Mouse (Mus musculus): ENCODE results near the gene Tpst2.

Tpst2 gene

DNA sequence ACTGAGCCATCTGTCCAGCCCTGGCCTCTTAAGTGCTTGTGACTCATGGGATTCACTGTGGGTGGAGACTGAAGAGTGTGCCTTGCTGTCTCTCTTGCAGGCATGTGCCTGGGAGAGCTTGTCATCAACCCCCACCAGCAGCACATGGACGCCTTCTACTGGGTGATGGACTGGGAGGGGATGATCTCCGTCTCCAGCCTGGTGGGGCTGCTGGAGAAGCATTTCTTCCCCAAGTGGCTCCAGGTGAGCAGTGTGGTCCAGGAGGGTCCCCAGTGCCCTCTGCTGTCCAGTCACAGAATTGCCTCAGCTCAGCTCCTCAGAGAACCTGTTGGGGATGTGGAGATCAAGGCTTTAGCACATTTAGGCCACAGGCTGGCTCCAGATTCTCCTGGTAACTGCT is 59.0 kb downstream of the Tpst2 start:
- DNase-seq (ENCODE audit: low spot score): no peak

GRCm38 (mm10) chr5:112337004-112337403 is 60.5 kb downstream of the Tpst2 start:
- DNase-seq (ENCODE audit: low spot score): no peak

- DNase-seq (ENCODE audit: low spot score): no peak
These were observed 62.7 kb downstream of the Tpst2 start for GRCm38 (mm10) chr5:112339215-112339614.

DNA sequence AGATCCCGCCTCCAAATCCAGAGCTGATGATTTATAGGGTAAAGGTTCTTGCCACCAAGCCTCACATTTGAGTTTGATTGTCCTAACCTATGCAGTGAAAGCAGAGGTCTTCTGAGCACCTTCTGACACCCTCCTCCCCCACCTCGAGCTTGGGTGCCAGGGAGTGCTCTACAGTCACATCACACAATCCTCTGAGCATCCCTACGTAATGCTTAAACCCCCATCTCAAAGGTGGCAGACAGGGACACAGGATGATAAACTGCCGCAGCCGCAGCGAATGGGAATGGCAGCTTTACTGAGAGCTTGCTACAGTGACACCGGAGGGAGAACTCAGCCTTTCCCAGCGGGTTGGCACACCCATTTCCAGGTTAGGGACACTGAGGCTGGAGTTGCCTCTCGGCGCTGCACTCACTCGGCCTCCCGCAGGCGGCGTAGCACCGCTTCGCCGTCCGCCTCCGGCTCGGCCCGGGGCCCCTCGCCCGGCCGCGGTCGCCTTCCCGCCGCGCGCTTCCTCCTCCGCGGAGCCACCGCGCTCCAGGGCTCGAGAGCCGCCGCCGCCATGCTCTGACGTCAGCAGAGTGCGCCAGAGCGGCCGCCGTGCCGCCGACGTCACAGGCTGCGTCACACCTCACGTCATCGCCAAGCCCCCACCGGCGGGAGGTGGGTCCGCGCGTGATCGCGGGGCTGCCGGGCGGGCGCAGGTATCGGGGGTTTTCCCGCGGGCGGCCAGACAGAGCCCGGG is 66.1 kb downstream of the Tpst2 start, which contains the start of the genes Srrd and Hps4:
TSS of gene Srrd (minus strand) at position 578 of the 742 bp plus-strand sequence.
TSS of gene Hps4 (plus strand) at position 621 of the 742 bp plus-strand sequence.
- peak; percentile 81 for DNase-seq (ENCODE audit: low spot score)

- DNase-seq (ENCODE audit: low spot score): no peak
These were observed 66.7 kb downstream of the Tpst2 start for GRCm38 (mm10) chr5:112343205-112343595.

DNA sequence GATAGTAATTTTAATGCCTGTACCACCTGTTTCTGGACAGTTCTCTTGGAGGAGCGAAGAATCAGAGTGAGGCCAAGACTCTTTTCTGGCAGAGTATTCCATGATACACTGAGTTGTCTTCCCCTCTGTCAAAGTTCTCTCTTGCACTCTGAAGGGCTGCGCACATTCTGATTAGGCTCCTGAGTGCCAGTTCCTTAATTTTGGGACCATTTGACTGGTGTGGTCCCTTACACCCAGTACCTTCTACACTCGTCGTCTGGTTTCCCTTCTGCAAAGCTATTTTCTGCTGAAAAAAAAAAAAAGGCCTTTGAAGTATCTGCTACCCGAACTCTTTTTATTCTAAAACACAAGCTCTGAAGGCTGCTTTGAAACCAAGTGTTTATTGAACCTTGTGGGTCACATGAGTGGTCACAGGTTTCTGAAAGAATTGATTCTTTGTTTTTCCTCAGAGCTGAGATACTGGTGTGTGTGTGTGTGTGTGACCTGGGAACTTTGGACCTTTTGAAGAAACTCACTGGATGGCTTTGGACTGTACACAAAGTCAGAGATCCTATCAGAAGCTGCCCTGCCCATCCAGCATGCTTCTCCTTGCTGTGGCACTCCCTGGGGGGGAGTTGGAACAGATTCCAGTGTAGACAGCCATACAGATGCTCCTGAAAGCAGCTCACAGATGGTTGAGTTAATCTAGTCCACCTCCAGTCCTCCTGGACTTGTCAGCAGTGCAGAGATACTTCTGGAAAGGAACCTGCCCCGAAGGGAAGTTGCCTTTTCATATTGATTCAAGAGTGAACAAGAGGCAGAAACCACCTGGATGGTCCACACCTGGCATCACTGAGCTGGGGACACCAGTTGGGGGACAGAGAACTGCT is 67.8 kb downstream of the Tpst2 start:
- peak; percentile 67 for DNase-seq (ENCODE audit: low spot score)

GRCm38 (mm10) chr5:112346211-112346965 is 69.9 kb downstream of the Tpst2 start:
- DNase-seq (ENCODE audit: low spot score): no peak

DNA sequence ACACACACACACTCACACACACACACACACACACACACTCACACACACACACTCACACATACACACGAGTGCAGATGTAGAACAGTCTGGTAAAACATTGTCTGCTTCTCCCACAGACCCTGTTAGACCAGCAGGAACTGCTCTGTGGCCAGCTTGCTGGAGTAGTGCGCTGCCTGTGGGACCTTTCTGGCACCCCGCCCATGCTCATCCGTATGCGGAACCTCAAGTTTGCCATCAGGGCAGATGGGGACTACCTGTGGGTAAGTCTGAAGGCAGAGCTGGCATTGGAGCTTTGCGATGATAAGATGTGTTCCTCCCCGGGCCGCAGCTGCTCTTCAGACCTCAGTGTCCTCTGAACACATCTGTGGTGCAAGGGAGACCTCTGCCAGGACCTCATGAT is 72.7 kb downstream of the Tpst2 start:
- DNase-seq (ENCODE audit: low spot score): no peak

GRCm38 (mm10) chr5:112355493-112355892 is 79.0 kb downstream of the Tpst2 start:
- DNase-seq (ENCODE audit: low spot score): no peak

DNA sequence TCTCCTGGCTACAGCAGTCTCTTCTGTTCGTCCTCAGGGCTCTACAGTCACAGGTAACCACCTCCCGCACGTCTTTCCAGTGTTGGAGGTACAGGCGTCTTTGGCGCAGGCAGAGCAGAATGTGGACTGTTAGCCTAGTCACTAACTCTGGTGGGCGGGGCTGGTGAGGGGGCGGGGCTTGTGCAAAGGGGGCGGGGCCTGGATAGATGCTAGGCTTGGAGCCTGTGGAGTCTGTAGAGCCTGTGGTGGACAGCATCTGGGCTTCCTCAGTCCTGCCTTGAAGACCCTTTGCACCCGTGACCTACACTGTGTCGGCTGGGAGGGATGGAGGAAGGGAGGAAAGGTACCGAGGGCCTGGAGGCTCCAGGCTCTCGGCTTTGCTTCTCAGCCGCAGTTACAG is 79.4 kb downstream of the Tpst2 start, which contains the start of gene Gm6583:
TSS of gene Gm6583 (minus strand) at position 124 of the 400 bp plus-strand sequence.
- DNase-seq (ENCODE audit: low spot score): no peak

- DNase-seq (ENCODE audit: low spot score): no peak
These were observed 79.8 kb downstream of the Tpst2 start for GRCm38 (mm10) chr5:112356322-112356721.

GRCm38 (mm10) chr5:112359520-112359919 is 83.0 kb downstream of the Tpst2 start:
- no peak for DNase-seq (ENCODE audit: low spot score)

DNA sequence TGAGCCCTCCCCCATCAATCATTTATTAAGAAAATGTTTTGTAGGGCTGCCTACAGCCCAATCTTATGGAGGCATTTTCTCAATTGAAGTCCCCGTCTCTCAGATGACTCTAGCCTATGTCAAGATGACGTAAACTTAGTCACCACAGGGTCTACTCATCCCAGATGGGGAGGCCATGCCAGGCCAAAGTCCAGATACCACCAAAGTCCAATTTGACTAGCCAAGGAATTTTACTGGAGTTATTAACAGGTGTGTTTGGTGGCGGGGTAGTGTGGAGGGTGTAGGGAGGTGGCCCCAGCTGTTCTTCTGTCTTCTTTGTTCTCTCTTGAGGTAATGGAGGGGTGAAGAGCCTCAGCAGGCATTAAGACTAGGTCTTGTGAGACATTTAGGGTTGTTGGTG is 83.6 kb downstream of the Tpst2 start:
- no peak for DNase-seq (ENCODE audit: low spot score)

DNA sequence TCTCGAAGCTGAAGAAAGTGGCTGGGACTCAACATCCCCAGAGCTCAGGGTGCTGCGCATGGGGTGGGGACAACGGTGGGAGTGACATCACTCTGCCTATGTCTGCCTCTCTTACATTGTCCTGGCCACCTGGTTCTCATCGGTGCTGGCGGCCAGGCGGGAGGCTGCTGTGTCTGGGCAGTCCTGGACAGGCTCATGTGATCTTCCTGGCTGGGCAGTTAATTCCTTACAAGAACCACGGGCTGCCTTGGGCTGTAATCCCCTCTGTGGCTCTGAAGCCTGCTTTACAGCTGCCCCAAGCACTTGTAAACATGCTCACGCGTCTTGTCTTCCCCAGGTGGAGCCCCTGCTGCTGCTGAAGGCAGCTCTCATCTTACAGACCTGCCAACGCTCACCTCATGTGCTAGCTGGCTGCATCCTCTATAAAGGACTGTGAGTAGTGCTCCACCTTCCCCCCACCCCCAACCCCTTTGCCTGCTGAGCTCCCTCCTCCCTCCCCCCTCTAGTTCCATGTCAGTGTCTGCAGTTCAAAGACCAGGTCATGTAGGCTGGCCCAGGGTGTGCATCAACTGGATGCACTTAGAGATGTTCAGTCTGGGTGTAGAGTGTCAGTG is 87.8 kb downstream of the Tpst2 start:
- DNase-seq (ENCODE audit: low spot score): no peak
